In the genomic region with DNA sequence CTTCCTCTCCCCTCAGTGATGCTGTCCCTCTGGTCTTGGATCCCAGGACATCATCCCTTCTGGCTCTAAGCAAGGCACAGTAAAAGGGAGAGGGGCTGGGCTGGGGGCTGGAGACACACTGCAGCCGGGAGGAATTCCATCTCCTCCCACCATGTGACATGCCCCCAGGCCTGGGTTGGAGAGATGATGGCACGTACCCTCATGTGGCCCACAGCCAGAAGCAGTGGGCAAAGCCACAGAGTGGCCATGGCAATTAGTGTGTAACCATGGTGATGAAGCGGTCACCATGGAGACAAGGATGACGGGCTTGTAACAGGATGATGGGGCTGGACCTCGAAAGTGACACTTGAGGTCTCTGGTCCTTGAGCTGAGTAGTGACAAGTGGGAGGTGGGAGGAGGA, we compare ENCODE assay signal across 10 mouse cellular contexts. TPM values are rescaled to one million over a fixed set of nuclear protein-coding genes. Genes with fewer than 3 reads are reported as not detected.
DNase-seq lines count a peak whose midpoint lies in the region; ATAC-seq and TF ChIP-seq lines count a peak whose summit lies in the region.
"Had no signal": no experiment of that assay in that cellular context is flagged by ENCODE, and none has a peak within 500 bp of the region (broad histone marks: within the 10 kb centered on the region; RNA-seq: fewer than 3 reads in every experiment).

No protein-coding gene starts in this region.

- no peaks in the 10 kb centered on the region for H3K27me3 ChIP-seq in cerebellum, adult 2 months (ENCODE audit: control insufficient read depth, insufficient read depth, low read length)
- no peaks in the 10 kb centered on the region for H3K27me3 ChIP-seq in liver, postnatal 0 days (ENCODE audit: insufficient read depth, low read length)
- H3K27me3 ChIP-seq in hindbrain, embryonic 15.5 days: no peaks in the 10 kb centered on the region
- no peaks in the 10 kb centered on the region for H3K27me3 ChIP-seq in thymus, adult 2 months (ENCODE audit: control insufficient read depth, insufficient read depth, low read length)

- no peak for ATAC-seq in liver, postnatal 0 days
- ATAC-seq in hindbrain, embryonic 15.5 days (ENCODE audit: low FRiP score, low read depth): peak; percentile 79
- no peak for ATAC-seq in erythroid progenitor cell, adult 5-6 weeks (replicated peaks; ENCODE audit: low FRiP score, poor library complexity, severe bottlenecking)

- no peak for TF ChIP-seq POLR2A in cerebellum, adult 2 months (IDR thresholded peaks at IDR 0.05; ENCODE audit: borderline replicate concordance, insufficient read depth, low read length)
- TF ChIP-seq POLR2A in thymus, adult 2 months (IDR thresholded peaks at IDR 0.05; ENCODE audit: control insufficient read depth, extremely low read depth, insufficient read depth, low read length, poor library complexity): no peak

- H3K9me3 ChIP-seq in liver, postnatal 0 days (ENCODE audit: low read length): no peaks in the 10 kb centered on the region
- no peaks in the 10 kb centered on the region for H3K9me3 ChIP-seq in hindbrain, embryonic 15.5 days

- no peaks in the 10 kb centered on the region for H3K36me3 ChIP-seq in liver, postnatal 0 days (replicated peaks; ENCODE audit: insufficient read depth, low read length)
- H3K36me3 ChIP-seq in hindbrain, embryonic 15.5 days: peaks cover 19% of the 10 kb centered on the region
- no peaks in the 10 kb centered on the region for H3K36me3 ChIP-seq in thymus, adult 2 months (ENCODE audit: control insufficient read depth, insufficient read depth, low read length)

- TF ChIP-seq CTCF in cerebellum, adult 2 months (IDR thresholded peaks at IDR 0.05; ENCODE audit: borderline replicate concordance, insufficient read depth, low read depth, low read length): no peak
- TF ChIP-seq CTCF in liver, postnatal 0 days (IDR thresholded peaks at IDR 0.05; ENCODE audit: low read depth): no peak
- no peak for TF ChIP-seq CTCF in thymus, adult 2 months (IDR thresholded peaks at IDR 0.05; ENCODE audit: borderline replicate concordance, control insufficient read depth, extremely low read depth, insufficient read depth, low read length, poor library complexity)

- H3K4me3 ChIP-seq in cerebellum, adult 2 months (replicated peaks; ENCODE audit: insufficient read depth, low read depth, low read length): no peak overlapping the region
- H3K4me3 ChIP-seq in liver, postnatal 0 days (ENCODE audit: low read depth, low read length): no peak overlapping the region
- no peak overlapping the region for H3K4me3 ChIP-seq in hindbrain, embryonic 15.5 days
- H3K4me3 ChIP-seq in thymus, adult 2 months (ENCODE audit: control insufficient read depth, insufficient read depth, low read length): no peak overlapping the region
- H3K4me3 ChIP-seq: erythroblast, embryonic 14.5 days had no signal

- peaks cover 11% of the 10 kb centered on the region for H3K4me1 ChIP-seq in cerebellum, adult 2 months (ENCODE audit: control insufficient read depth, insufficient read depth, low read length)
- H3K4me1 ChIP-seq in liver, postnatal 0 days (ENCODE audit: insufficient read depth): peaks cover 6% of the 10 kb centered on the region; the same call in 1 of the 2 replicates
- H3K4me1 ChIP-seq in hindbrain, embryonic 15.5 days (replicated peaks): peaks cover 21% of the 10 kb centered on the region
- H3K4me1 ChIP-seq in thymus, adult 2 months (replicated peaks; ENCODE audit: control insufficient read depth, insufficient read depth, low read length): peaks cover 13% of the 10 kb centered on the region

- no peak for TF ChIP-seq EP300 in liver, postnatal 0 days (IDR thresholded peaks at IDR 0.05; ENCODE audit: low read depth)

- peak; percentile 95 to 96 for DNase-seq in cerebellum, postnatal 10 days
- DNase-seq in cerebellum, adult 2 months: no peak
- no peak for DNase-seq in liver, postnatal 0 days
- no peak for DNase-seq in liver
- peak; percentile 77 for DNase-seq in retina, postnatal 1 day
- no peak for DNase-seq in thymus, adult 2 months

- H3K4me2 ChIP-seq in liver, postnatal 0 days (ENCODE audit: low read depth, low read length): no peak overlapping the region
- no peak overlapping the region for H3K4me2 ChIP-seq in hindbrain, embryonic 15.5 days

- WGBS in cerebellum, adult 2 months: 39% methylated on average over 5 of the region's 5 CpGs
- 83% methylated on average over 5 of the region's 5 CpGs for WGBS in liver, postnatal 0 days (ENCODE audit: insufficient replicate concordance)
- WGBS in hindbrain, embryonic 15.5 days: 19% methylated on average over 5 of the region's 5 CpGs
- WGBS in thymus, adult 2 months: 93% methylated on average over 5 of the region's 5 CpGs

- H3K9ac ChIP-seq in liver, postnatal 0 days (replicated peaks): no peak overlapping the region
- no peak overlapping the region for H3K9ac ChIP-seq in hindbrain, embryonic 15.5 days

- H3K27ac ChIP-seq in cerebellum, adult 2 months (ENCODE audit: insufficient read depth, low read length): no peak overlapping the region
- 0 out of 2 replicates have a peak overlapping the region, but pooled peaks have one; percentile 29 for H3K27ac ChIP-seq in liver, postnatal 0 days (ENCODE audit: low read depth)
- peak overlapping the region; percentile 43; the same call in 1 of the 2 replicates for H3K27ac ChIP-seq in hindbrain, embryonic 15.5 days (replicated peaks)
- H3K27ac ChIP-seq in thymus, adult 2 months (ENCODE audit: control insufficient read depth, insufficient read depth, low read length): no peak overlapping the region

RNA-seq across cellular contexts. Expression of gene Treh, which starts 13.6 kb away (rescaled TPM):
- not detected in 2 replicates for polyA plus RNA-seq in cerebellum, adult 2 months (2012; rRNA removed)
- polyA plus RNA-seq in liver, postnatal 0 days (2015; fragmentation: Nextera tagmentation; extraction: Ambion mirVana): 0.94 and 1.4 TPM in 2 replicates
- polyA plus RNA-seq in hindbrain, embryonic 15.5 days (2015; fragmentation: Nextera tagmentation; extraction: Ambion mirVana): not detected in 2 replicates
- not detected in 2 replicates for total RNA-seq in erythroid progenitor cell, adult 5-6 weeks (2015; ENCODE audit: low replicate concordance)
- total RNA-seq in erythroid progenitor cell, adult 5-6 weeks (2017; ENCODE audit: low replicate concordance): not detected in 2 replicates
- 0.15 and 0.29 TPM in 2 replicates for polyA plus RNA-seq in thymus, adult 2 months (2012; rRNA removed)
- total RNA-seq: megakaryocyte progenitor cell, adult 5-6 weeks had no signal
- polyA plus RNA-seq: erythroblast, embryonic 14.5 days had no signal

RNA-seq across cellular contexts. Expression of gene Phldb1, which starts 48.4 kb away (rescaled TPM):
- 193 and 194 TPM in 2 replicates for polyA plus RNA-seq in cerebellum, adult 2 months (2012; rRNA removed)
- polyA plus RNA-seq in liver, postnatal 0 days (2015; fragmentation: Nextera tagmentation; extraction: Ambion mirVana): 1.5 and 2.2 TPM in 2 replicates
- polyA plus RNA-seq in hindbrain, embryonic 15.5 days (2015; fragmentation: Nextera tagmentation; extraction: Ambion mirVana): 46.4 and 46.8 TPM in 2 replicates
- total RNA-seq in erythroid progenitor cell, adult 5-6 weeks (2015; ENCODE audit: low replicate concordance): 3.8 TPM in 1 of 2 replicates, not detected in the other
- 0.26 and 4.4 TPM in 2 replicates for total RNA-seq in erythroid progenitor cell, adult 5-6 weeks (2017; ENCODE audit: low replicate concordance)
- 16.5 and 27.3 TPM in 2 replicates for polyA plus RNA-seq in thymus, adult 2 months (2012; rRNA removed)

Comparison
In these comparisons a context has a peak if more than half of its experiments do, and no peak if none do; other contexts are left out.
1. DNase-seq: peak in cerebellum, postnatal 10 days (2 of 2) and retina, postnatal 1 day (single experiment); none in cerebellum, adult 2 months (0 of 2), liver, postnatal 0 days (single experiment), liver (single experiment) and thymus, adult 2 months (single experiment).
2. H3K27ac ChIP-seq: peak in liver, postnatal 0 days (single experiment) and hindbrain, embryonic 15.5 days (single experiment); none in cerebellum, adult 2 months (single experiment) and thymus, adult 2 months (single experiment).